In genomic region chr1:157506995-157507595, GRCm38 (mm10) we compare ENCODE assay signal across 8 mouse cellular contexts. TPM values are rescaled to one million over a fixed set of nuclear protein-coding genes. Genes with fewer than 3 reads are reported as not detected.
A peak's percentile ranks its signal among the peaks of the same experiment; 100 is the strongest.
DNase-seq lines count a peak whose midpoint lies in the region; ATAC-seq and TF ChIP-seq lines count a peak whose summit lies in the region.

No protein-coding gene starts in this region.

- H3K4me1 ChIP-seq in forebrain, postnatal 0 days (ENCODE audit: insufficient read depth): no peaks in the 10 kb centered on the region

- H3K27ac ChIP-seq in forebrain, postnatal 0 days (ENCODE audit: low read depth, low read length): no peak overlapping the region

- H3K9ac ChIP-seq in forebrain, postnatal 0 days: no peak overlapping the region

- 28% methylated on average over 4 of the region's 4 CpGs for WGBS in forebrain, postnatal 0 days

- no peak for TF ChIP-seq CTCF in forebrain, postnatal 0 days (IDR thresholded peaks at IDR 0.05; ENCODE audit: low read depth)

- H3K36me3 ChIP-seq in forebrain, postnatal 0 days (ENCODE audit: insufficient read depth): no peaks in the 10 kb centered on the region

- peak; percentile 71; the same call in 1 of the 2 replicates for ATAC-seq in forebrain, postnatal 0 days

- H3K27me3 ChIP-seq in forebrain, postnatal 0 days (ENCODE audit: insufficient read depth, low read length): no peaks in the 10 kb centered on the region

- H3K4me3 ChIP-seq in forebrain, postnatal 0 days (ENCODE audit: low read depth, low read length): no peak overlapping the region

- no peak overlapping the region for H3K4me2 ChIP-seq in forebrain, postnatal 0 days (ENCODE audit: low read depth)

- no peaks in the 10 kb centered on the region for H3K9me3 ChIP-seq in forebrain, postnatal 0 days (ENCODE audit: low read length)

- peak; percentile 47 for DNase-seq in layer of hippocampus, adult 11-12 months (ENCODE audit: low spot score)
- DNase-seq in layer of hippocampus, postnatal 25 days (ENCODE audit: extremely low spot score in 1 of 2, low spot score in 1 of 2): no peak
- DNase-seq in adrenal gland, postnatal 36 days: peak; percentile 46 to 66
- DNase-seq in forebrain, postnatal 0 days: peak; percentile 56
- DNase-seq in kidney, postnatal 36 days: peak; percentile 19 to 51
- DNase-seq in ovary, postnatal 14 days (ENCODE audit: low spot score): no peak
- no peak for DNase-seq in T-cell, adult 2 months (ENCODE audit: low spot score)
- DNase-seq in frontal cortex, postnatal 25 days (ENCODE audit: low spot score in 2 of 2): no peak

RNA-seq across cellular contexts. Expression of gene Sec16b, which starts 0.6 kb away (rescaled TPM):
- under 1 TPM; 0.32 to 0.40 TPM for total RNA-seq in layer of hippocampus, postnatal 25 days (2021)
- total RNA-seq in adrenal gland, postnatal 36 days (2021): 1 to 10 TPM in 1 of 2 experiments, under 1 TPM in 1; 0.56 to 1.1 TPM
- 0.33 and 0.69 TPM in 2 replicates for total RNA-seq in forebrain, postnatal 0 days (2014; rRNA removed)
- polyA plus RNA-seq in forebrain, postnatal 0 days (2015; fragmentation: Nextera tagmentation; extraction: Ambion mirVana): 0.23 and 0.30 TPM in 2 replicates

RNA-seq across cellular contexts. Expression of gene Cryzl2, which starts 48.7 kb away (rescaled TPM):
- 1 to 10 TPM; 3.6 to 4.6 TPM for total RNA-seq in layer of hippocampus, postnatal 25 days (2021)
- 10 to 100 TPM; 42.6 to 60.1 TPM for total RNA-seq in adrenal gland, postnatal 36 days (2021)
- 9.4 and 12.8 TPM in 2 replicates for total RNA-seq in forebrain, postnatal 0 days (2014; rRNA removed)
- 5.6 and 6.9 TPM in 2 replicates for polyA plus RNA-seq in forebrain, postnatal 0 days (2015; fragmentation: Nextera tagmentation; extraction: Ambion mirVana)

Comparison
In these comparisons a context has a peak if more than half of its experiments do, and no peak if none do; other contexts are left out.
1. DNase-seq: peak in layer of hippocampus, adult 11-12 months (single experiment), adrenal gland, postnatal 36 days (2 of 2), forebrain, postnatal 0 days (single experiment) and kidney, postnatal 36 days (2 of 2); none in layer of hippocampus, postnatal 25 days (0 of 2), ovary, postnatal 14 days (single experiment), T-cell, adult 2 months (single experiment) and frontal cortex, postnatal 25 days (0 of 2).